Mouse (Mus musculus) mesoderm, embryonic 11.5 days (tissue): ENCODE measurements at regions not wholly inside any gene's neighbourhood (a gene's known extent, or its start where the extent isn't known, plus 50 kb on each side); places are given as distances from the start of the nearest gene placed in this dataset.

Experiments used
- DNase-seq: peaks from one replicate; pipeline ENCODE4 v3.0.0-alpha.2; 2012; ENCODE audit warnings: low read depth, low spot score

- no peak for DNase-seq
Measured at GRCm38 (mm10) chr3:45523281-45523680, 145.1 kb downstream of the Pcdh10 start.

- DNase-seq, result no peak
Measured at GRCm38 (mm10) chr3:45547091-45547490, 168.9 kb downstream of the Pcdh10 start.

- DNase-seq, result peak; percentile 52
Measured at GRCm38 (mm10) chr3:45555736-45556135, 177.5 kb downstream of the Pcdh10 start.

- no peak for DNase-seq
Measured at GRCm38 (mm10) chr3:45572995-45573394, 194.8 kb downstream of the Pcdh10 start.

- no peak for DNase-seq
Measured at GRCm38 (mm10) chr3:45577035-45577434, 198.8 kb downstream of the Pcdh10 start.

GRCm38 (mm10) chr3:45593561-45593960 lies 215.4 kb downstream of the Pcdh10 start:
- peak; percentile 2 for DNase-seq

- no peak for DNase-seq
Measured at GRCm38 (mm10) chr3:45602278-45602677, 224.1 kb downstream of the Pcdh10 start.

- DNase-seq, result peak; percentile 12
Measured at GRCm38 (mm10) chr3:45603151-45603550, 225.0 kb downstream of the Pcdh10 start.

GRCm38 (mm10) chr3:45620729-45621128 lies 242.5 kb downstream of the Pcdh10 start:
- no peak for DNase-seq

- DNase-seq, result peak; percentile 53
Measured at GRCm38 (mm10) chr3:45645856-45646450, 267.8 kb downstream of the Pcdh10 start.

- no peak for DNase-seq
Measured at GRCm38 (mm10) chr3:45649361-45649760, 271.2 kb downstream of the Pcdh10 start.

GRCm38 (mm10) chr3:45657023-45657422 lies 278.8 kb downstream of the Pcdh10 start:
- no peak for DNase-seq

- DNase-seq, result no peak
Measured at GRCm38 (mm10) chr3:45658093-45658776, 280.0 kb downstream of the Pcdh10 start.

GRCm38 (mm10) chr3:45659052-45659451 lies 280.9 kb downstream of the Pcdh10 start:
- DNase-seq, result no peak

- no peak for DNase-seq
Measured at GRCm38 (mm10) chr3:45670434-45670833, 292.2 kb downstream of the Pcdh10 start.

GRCm38 (mm10) chr3:45677672-45678071 lies 299.5 kb downstream of the Pcdh10 start:
- DNase-seq, result no peak

GRCm38 (mm10) chr3:45681410-45681809 lies 303.2 kb downstream of the Pcdh10 start:
- no peak for DNase-seq

GRCm38 (mm10) chr3:45707891-45708290 lies 329.7 kb downstream of the Pcdh10 start:
- no peak for DNase-seq
